Mouse (Mus musculus): ENCODE data around the gene Gm29427. TPM values are rescaled to one million over a fixed set of nuclear protein-coding genes. Genes with fewer than 3 reads are reported as not detected.
A peak's percentile ranks its signal among the peaks of the same experiment; 100 is the strongest.
"Not testable (repeated sequence)": the region's sequence is repeated elsewhere in the genome, so short reads cannot be mapped to it uniquely, and the experiment has no call there.

Gm29427 gene
- polyA plus RNA-seq, 1 experiment from 2014 or later = not detected

DNA sequence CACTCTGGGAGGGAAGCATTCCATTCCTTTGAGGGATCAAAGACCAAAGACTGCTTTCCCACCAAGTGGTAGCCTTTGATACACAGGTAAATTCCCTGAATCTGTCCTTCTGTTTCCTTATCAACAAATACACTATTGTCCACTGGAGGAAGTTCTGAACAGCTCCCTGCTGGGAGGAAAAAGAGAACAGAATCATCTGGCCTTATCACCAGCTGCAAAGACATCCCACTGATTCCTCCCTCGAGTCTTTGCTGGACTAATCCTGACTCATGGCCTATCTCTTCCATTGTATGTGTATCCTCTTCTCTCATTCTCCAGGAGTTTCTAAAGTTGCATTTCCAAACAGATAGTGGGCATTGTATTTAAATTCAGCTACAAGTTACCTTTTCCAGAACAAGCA, 31.7 kb downstream of the Gm29427 start:
- DNase-seq (ENCODE audit: low spot score) = no peak
- H3K36me3 ChIP-seq = peaks cover 3% of the 10 kb centered on the region; the same call in 1 of the 2 replicates
- no peaks in the 10 kb centered on the region for H3K27me3 ChIP-seq (ENCODE audit: insufficient read depth, poor library complexity, severe bottlenecking)
- H3K4me3 ChIP-seq = no peak overlapping the region
- WGBS = 21% methylated on average over 1 of the region's 1 CpGs
- no peaks in the 10 kb centered on the region for H3K4me1 ChIP-seq
- H3K27ac ChIP-seq = no peak overlapping the region
- no peaks in the 10 kb centered on the region for H3K9me3 ChIP-seq

DNA sequence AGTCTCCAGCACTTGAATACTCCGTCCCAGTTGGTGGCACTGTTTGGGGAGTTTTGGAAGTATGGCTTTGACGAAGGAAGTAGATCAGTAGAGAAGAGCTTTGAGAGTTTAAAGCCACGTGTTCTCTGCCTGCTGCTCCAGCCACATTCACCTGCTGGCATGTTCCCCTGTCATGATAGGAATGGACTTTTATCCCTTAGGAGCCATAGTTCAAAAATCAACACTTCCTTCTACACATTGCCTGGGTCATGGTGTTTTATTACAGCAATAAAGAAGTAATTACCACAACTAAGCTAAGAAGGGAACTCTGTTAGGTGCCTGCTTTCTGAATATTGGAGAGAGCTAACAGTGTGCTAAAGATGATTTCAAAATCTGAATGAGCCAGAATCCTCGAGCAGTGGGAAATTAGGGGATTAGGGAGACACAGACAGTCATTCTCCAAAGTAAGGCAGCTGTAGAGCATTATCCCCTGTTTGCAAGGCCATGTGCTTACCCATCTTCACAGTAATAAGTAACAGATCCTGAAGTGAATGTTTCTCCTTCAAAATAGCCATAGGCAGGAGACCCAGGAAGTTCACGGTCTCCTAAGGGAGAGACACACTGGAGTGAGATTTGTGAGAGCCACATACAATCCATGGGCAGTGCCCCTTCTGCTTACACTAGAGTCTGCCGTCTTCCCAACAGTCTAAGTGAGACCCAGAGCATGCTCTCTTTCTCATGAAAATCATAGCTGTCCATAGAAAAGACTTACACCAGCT, 33.8 kb downstream of the Gm29427 start:
- no peaks in the 10 kb centered on the region for H3K4me1 ChIP-seq
- 79% methylated on average over 6 of the region's 6 CpGs for WGBS
- H3K27ac ChIP-seq = no peak overlapping the region
- DNase-seq (ENCODE audit: low spot score) = no peak
- no peaks in the 10 kb centered on the region for H3K9me3 ChIP-seq
- H3K4me3 ChIP-seq = no peak overlapping the region
- H3K27me3 ChIP-seq (ENCODE audit: insufficient read depth, poor library complexity, severe bottlenecking) = no peaks in the 10 kb centered on the region
- H3K36me3 ChIP-seq = no peaks in the 10 kb centered on the region

DNA sequence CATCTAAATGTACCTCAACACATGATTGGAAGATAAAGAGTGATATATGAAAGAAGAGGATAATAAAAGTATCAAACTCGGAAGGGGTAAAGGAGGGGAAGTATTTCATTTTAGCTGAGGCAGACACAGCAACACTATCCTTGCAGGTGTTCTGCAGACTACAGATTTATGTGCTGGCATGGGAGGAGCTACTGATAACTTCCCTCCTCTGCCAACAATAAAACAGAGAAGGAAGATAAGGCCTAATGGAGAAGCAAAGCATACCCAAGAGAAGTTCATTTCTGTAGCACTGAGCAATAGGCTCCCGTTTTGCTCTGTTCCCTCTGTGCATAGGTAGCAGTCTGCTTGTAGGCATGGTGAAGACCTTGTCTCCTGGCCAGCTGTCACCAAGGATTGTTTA, 34.5 kb downstream of the Gm29427 start:
- H3K36me3 ChIP-seq = no peaks in the 10 kb centered on the region
- H3K9me3 ChIP-seq = no peaks in the 10 kb centered on the region
- no peak overlapping the region for H3K4me3 ChIP-seq
- DNase-seq (ENCODE audit: low spot score) = no peak
- 63% methylated on average over 2 of the region's 2 CpGs for WGBS
- no peaks in the 10 kb centered on the region for H3K27me3 ChIP-seq (ENCODE audit: insufficient read depth, poor library complexity, severe bottlenecking)
- H3K27ac ChIP-seq = no peak overlapping the region
- no peaks in the 10 kb centered on the region for H3K4me1 ChIP-seq

DNA sequence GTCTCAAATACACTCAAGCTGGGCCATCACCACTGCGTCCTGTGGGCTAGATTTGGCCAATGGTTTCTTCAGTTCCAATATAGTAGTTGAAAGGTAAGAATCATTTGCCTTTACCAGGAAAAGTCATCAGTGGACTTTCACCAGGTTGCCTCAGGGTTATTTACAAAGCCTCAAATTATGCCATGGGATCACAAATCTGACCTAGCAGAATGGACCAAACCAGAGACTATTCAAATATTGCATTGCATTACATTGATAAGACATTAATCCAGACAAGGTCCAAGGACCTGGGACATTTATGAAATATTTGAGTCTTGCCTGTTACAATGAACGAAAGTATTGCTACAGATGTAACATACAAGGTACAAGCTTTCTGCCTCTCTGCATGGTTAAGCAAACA, 37.0 kb downstream of the Gm29427 start:
- 81% methylated on average over 2 of the region's 2 CpGs for whole genome bisulfite sequencing
- H3K4me1 ChIP-seq = no peaks in the 10 kb centered on the region
- no peaks in the 10 kb centered on the region for H3K36me3 ChIP-seq

DNA sequence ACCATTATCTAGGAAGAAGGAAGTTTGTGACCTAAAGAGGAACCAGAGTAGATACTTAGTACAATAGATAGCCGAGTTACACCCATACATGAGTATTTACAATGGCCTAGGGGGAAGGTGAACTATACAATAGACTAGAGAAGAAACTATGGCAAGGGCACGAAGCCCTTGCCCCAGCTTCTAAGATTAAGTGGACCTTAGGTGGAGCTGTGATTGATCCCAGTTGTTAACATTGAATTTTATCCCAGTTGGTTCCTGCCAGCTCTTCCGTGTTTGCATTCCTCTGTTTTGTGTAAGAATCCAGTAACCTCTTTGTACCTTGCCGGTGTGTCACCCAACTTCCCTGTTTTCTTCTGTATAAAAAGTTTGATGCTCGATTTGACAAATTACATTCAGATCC, 52.0 kb downstream of the Gm29427 start:
- H3K4me1 ChIP-seq; H3K9me3 ChIP-seq; H3K36me3 ChIP-seq; DNase-seq (ENCODE audit: low spot score); H3K27ac ChIP-seq; H3K4me3 ChIP-seq; H3K27me3 ChIP-seq (ENCODE audit: insufficient read depth, poor library complexity, severe bottlenecking): not testable (repeated sequence)
- 75% methylated on average over 5 of the region's 5 CpGs for WGBS

More for the DNA sequence above, 37.0 kb downstream of the Gm29427 start:
- H3K9me3 ChIP-seq = no peaks in the 10 kb centered on the region
- no peak for DNase-seq (ENCODE audit: low spot score)
- H3K27me3 ChIP-seq (ENCODE audit: insufficient read depth, poor library complexity, severe bottlenecking) = no peaks in the 10 kb centered on the region
- no peak overlapping the region for H3K4me3 ChIP-seq
- no peak overlapping the region for H3K27ac ChIP-seq

DNA sequence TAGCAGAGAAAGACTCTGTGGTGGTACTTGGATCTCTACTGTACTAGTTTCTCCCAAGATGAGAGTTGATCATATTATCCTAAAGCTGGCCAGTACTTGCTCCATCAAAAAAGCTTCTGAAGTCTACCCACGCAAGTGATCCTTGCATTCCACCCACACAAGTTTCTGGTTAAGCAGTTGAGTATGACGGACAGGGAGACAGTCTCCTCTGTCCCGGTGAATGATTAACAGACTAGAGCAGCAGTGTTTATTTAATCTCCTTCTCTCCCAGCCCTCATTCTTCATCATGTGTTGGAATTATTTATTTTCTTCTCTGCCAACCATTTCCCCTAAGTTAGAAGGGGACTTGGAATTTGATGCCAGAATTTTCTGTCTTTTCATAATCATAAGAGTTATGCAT, 54.1 kb downstream of the Gm29427 start, which contains the start of gene C4bp:
C4bp (minus strand) TSS at position 179 of the 400 bp plus-strand sequence.
- Histone ChIP-seq H3K4me3 (no peak within 1 kb of the TSS), H3K27me3 (ENCODE audit: insufficient read depth, poor library complexity, severe bottlenecking) (no peaks in the 10 kb centered on the region)

DNA sequence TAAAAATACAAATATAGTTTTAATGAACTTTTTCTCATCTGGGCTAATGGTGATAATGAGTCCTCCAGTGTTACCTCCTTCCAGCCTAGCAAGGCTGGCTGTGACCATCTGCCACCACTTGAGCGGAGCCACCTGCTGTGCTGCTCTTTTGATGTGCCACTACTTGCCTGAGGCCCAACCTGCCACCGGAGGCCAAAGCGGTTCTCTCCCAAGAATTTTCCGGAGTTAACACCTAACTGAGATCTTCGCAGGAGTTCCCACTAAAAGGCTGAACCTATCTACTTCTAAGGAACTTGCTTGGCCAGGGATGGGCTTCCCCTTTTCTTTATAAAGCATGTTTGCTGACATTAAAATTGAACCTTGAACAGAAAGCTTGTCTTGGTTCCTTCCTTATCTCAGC, 56.0 kb downstream of the Gm29427 start:
- not testable (repeated sequence) for H3K27ac ChIP-seq; H3K9me3 ChIP-seq; H3K4me1 ChIP-seq; DNase-seq (ENCODE audit: low spot score); H3K27me3 ChIP-seq (ENCODE audit: insufficient read depth, poor library complexity, severe bottlenecking); H3K4me3 ChIP-seq; H3K36me3 ChIP-seq
- 25% methylated on average over 5 of the region's 5 CpGs for WGBS

More for the DNA sequence above, 54.1 kb downstream of the Gm29427 start, which contains the start of gene C4bp:
- DNase-seq (ENCODE audit: low spot score) = no peak
- 80% methylated on average over 3 of the region's 3 CpGs for WGBS
- Histone ChIP-seq H3K36me3 (no peaks in the 10 kb centered on the region), H3K4me1 (no peaks in the 10 kb centered on the region), H3K27ac (no peak within 1 kb of the TSS), H3K9me3 (no peaks in the 10 kb centered on the region)

DNA sequence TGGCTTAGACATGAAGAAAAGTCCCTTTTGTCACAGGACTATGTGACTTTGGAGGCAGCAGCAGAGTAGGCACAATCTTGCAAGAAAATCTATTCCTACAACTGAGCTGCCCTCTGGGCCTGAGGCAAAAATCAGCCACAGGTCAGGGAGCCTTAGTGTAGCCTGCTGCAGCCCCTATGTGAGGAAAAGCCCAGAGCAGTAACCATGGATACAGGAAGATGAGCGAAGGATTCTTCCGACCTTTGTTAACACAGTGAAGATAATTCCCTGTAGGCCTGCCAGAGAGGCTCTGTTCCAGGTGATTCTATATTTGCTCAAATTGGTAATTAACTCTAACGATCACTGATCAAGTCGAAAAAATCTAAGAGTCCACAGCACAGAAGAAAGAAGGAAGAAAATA, 71.5 kb downstream of the Gm29427 start:
- no peak for DNase-seq (ENCODE audit: low spot score)
- Histone ChIP-seq H3K36me3 (no peaks in the 10 kb centered on the region), H3K27me3 (ENCODE audit: insufficient read depth, poor library complexity, severe bottlenecking) (no peaks in the 10 kb centered on the region), H3K27ac (no peak overlapping the region), H3K9me3 (no peaks in the 10 kb centered on the region), H3K4me1 (no peaks in the 10 kb centered on the region), H3K4me3 (no peak overlapping the region)
- 73% methylated on average over 4 of the region's 4 CpGs for WGBS

DNA sequence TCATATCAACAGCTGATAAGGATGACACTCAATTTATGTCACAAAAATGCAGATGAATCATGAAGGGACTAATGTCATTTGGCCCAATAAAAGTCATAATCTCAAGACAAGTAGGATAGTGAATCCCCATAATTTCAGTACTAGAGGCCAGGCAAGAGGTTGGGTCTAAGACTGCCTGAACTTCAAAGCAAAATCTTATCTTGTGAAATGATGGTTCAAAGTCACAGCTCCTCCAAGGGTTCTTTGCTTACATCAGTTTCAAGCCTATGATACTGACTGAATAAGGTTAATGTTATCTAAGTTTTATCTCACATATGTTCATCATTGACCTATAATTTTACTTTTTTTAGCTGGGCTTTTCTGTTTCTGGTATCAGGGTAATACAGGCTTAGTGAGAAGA, 74.6 kb downstream of the Gm29427 start:
- Histone ChIP-seq H3K4me1 (no peaks in the 10 kb centered on the region), H3K27me3 (ENCODE audit: insufficient read depth, poor library complexity, severe bottlenecking) (no peaks in the 10 kb centered on the region), H3K4me3 (no peak overlapping the region), H3K36me3 (no peaks in the 10 kb centered on the region), H3K9me3 (no peaks in the 10 kb centered on the region), H3K27ac (no peak overlapping the region)
- no peak for DNase-seq (ENCODE audit: low spot score)

DNA sequence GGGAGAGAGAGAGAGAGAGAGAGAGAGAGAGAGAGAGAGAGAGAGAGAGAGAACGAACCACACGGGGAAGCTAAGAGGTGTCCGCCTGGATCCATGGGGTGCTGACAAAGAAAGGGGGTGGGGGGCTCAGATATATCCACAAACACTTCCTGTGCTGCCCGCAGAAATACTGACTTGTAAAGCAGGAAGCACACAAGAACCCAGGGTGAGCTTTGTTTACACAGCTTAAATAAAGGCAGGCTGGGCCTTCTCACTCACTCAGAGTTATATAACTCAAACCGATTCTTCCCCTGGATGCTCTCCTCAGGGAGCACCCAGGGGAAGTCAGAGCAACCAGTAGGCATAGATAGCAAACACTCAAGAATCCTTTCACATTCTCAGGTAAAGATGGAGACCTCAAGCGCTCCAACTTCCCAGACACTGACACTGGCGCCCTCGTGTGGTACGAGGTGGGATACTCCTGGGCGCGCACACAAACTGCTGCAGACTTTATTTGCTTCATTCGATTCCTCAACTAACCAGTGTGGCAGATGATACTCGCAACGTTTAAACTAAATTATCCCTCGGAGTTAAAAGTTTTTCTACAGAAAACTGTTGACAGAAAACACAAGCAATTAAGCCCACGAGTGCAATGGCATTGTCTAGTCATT, 81.7 kb downstream of the Gm29427 start:
- H3K4me3 ChIP-seq = no peak overlapping the region
- WGBS = 27% methylated on average over 16 of the region's 16 CpGs

DNA sequence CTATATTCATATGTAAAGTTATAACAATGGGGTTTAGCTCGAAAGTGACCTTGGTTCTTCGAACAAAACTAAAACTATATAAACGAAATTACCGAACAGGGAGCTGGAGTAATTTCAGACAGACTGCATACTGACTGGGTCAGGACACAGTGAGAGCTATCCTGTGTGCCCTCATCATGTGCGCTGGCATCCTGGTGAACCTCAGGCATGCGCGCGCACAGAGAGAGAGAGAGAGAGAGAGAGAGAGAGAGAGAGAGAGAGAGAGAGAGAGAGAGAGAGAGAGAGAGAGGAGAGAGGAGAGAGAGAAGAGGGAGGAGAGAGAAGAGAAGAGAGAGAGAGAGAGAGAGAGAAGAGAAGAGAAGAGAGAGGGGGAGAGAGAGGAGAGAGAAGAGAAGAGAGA, 82.3 kb downstream of the Gm29427 start:
- WGBS = 81% methylated on average over 8 of the region's 8 CpGs
- no peaks in the 10 kb centered on the region for H3K36me3 ChIP-seq
- H3K27ac ChIP-seq = no peak overlapping the region
- DNase-seq (ENCODE audit: low spot score) = no peak
- no peaks in the 10 kb centered on the region for H3K4me1 ChIP-seq
- H3K27me3 ChIP-seq (ENCODE audit: insufficient read depth, poor library complexity, severe bottlenecking) = no peaks in the 10 kb centered on the region
- no peak overlapping the region for H3K4me3 ChIP-seq
- no peaks in the 10 kb centered on the region for H3K9me3 ChIP-seq

More for the DNA sequence above, 81.7 kb downstream of the Gm29427 start:
- H3K9me3 ChIP-seq = no peaks in the 10 kb centered on the region
- H3K36me3 ChIP-seq = no peaks in the 10 kb centered on the region
- no peaks in the 10 kb centered on the region for H3K4me1 ChIP-seq
- peak; percentile 79 for DNase-seq (ENCODE audit: low spot score)
- H3K27ac ChIP-seq = no peak overlapping the region
- no peaks in the 10 kb centered on the region for H3K27me3 ChIP-seq (ENCODE audit: insufficient read depth, poor library complexity, severe bottlenecking)

DNA sequence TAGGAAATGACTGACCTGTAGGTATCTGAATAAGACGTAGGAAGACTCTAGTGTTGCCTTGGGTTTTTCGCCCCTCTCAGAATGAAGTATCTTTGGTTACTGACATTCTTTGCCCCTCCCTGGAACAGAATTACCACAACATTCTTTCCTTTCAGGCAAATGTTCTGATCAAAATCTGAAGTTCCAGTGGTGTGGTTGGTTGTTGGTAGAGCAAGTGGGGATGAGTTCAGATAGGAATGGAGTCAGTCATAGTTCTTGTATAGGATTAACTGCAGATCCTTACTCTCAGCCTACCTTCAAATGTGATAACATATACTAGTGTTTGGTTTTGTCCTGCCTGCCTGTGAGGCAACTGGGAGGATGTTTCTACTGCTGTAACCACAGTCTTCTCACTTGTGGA, 86.1 kb downstream of the Gm29427 start, which contains the start of gene Zp3r:
Zp3r (minus strand) TSS at position 101 of the 400 bp plus-strand sequence.
- no peaks in the 10 kb centered on the region for H3K36me3 ChIP-seq
- H3K9me3 ChIP-seq = no peaks in the 10 kb centered on the region
- no peak for DNase-seq (ENCODE audit: low spot score)
- H3K4me1 ChIP-seq = no peaks in the 10 kb centered on the region
- H3K27ac ChIP-seq = no peak within 1 kb of the TSS
- WGBS = 89% methylated on average over 2 of the region's 2 CpGs
- no peak within 1 kb of the TSS for H3K4me3 ChIP-seq
- H3K27me3 ChIP-seq (ENCODE audit: insufficient read depth, poor library complexity, severe bottlenecking) = no peaks in the 10 kb centered on the region
